Comparison of ENCODE assay signal across 22 mouse cellular contexts in the genomic region with DNA sequence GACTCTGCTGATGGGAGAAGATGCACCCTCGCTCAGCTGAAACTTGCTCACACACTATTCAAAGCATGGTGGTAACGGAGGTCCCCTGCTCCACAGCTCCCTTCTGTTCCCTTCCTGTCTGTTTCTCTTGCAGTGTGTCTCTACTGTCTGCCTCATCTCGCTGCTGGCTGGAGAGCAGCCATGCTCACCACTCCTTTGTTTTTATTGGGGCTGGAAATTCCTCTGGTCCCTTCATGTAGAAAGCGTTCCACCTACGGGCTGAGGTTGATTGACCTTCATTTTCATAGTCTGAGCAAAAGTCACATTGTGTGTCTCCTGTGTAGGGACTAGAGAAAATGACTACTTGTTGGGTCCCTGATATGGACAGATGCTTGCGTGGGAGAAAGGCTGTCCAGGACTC.
DNase-seq lines count a peak whose midpoint lies in the region; ATAC-seq and TF ChIP-seq lines count a peak whose summit lies in the region.
"Had no signal": no experiment of that assay in that cellular context is flagged by ENCODE, and none has a peak within 500 bp of the region (broad histone marks: within the 10 kb centered on the region; RNA-seq: fewer than 3 reads in every experiment).

No protein-coding gene starts in this region.

- peak overlapping the region; percentile 19; the same call in 1 of the 2 replicates for H3K9ac ChIP-seq in kidney, embryonic 16.5 days (replicated peaks; ENCODE audit: low read length)
- H3K9ac ChIP-seq in liver, embryonic 11.5 days (ENCODE audit: low read depth, low read length), result no peak overlapping the region
- H3K9ac ChIP-seq: heart, embryonic 15.5 days; hindbrain, embryonic 14.5 days; liver, postnatal 0 days; neural tube, embryonic 12.5 days had no signal

- peak; percentile 4 for DNase-seq in thymus, postnatal 4 days
- DNase-seq in thymus, adult 2 months, result no peak
- DNase-seq in kidney, adult 18-20 months, result peak; percentile 40
- DNase-seq in adrenal gland, postnatal 14 days, result no peak
- DNase-seq in liver, embryonic 11.5 days (ENCODE audit: low spot score), result no peak
- DNase-seq: adrenal gland, postnatal 25 days; cerebellum, adult 9-10 months; heart, postnatal 36 days; liver; liver, postnatal 0 days; lung, postnatal 14 days; midbrain, embryonic 14.5 days; retina, postnatal 1 day; thymus, adult 18-20 months had no signal

- H3K27ac ChIP-seq in thymus, adult 2 months (ENCODE audit: control insufficient read depth, insufficient read depth, low read length), result no peak overlapping the region
- peak overlapping the region; percentile 86 for H3K27ac ChIP-seq in kidney, embryonic 16.5 days (ENCODE audit: low read length)
- H3K27ac ChIP-seq in liver, embryonic 11.5 days (ENCODE audit: low read depth, low read length), result no peak overlapping the region
- H3K27ac ChIP-seq: heart, adult 2 months; heart, embryonic 15.5 days; hindbrain, embryonic 14.5 days; limb, embryonic 10.5 days; neural tube, embryonic 12.5 days had no signal

- TF ChIP-seq CTCF in thymus, adult 2 months (IDR thresholded peaks at IDR 0.05; ENCODE audit: borderline replicate concordance, control insufficient read depth, extremely low read depth, insufficient read depth, low read length, poor library complexity), result no peak

- peak; percentile 32 for ATAC-seq in kidney, embryonic 16.5 days (ENCODE audit: low FRiP score, low TSS enrichment)
- ATAC-seq in liver, embryonic 11.5 days (replicated peaks; ENCODE audit: low FRiP score), result no peak
- no peak for ATAC-seq in megakaryocyte-erythroid progenitor cell, adult 5-6 weeks (replicated peaks; ENCODE audit: low FRiP score, low TSS enrichment, poor library complexity, severe bottlenecking)
- ATAC-seq: forebrain, embryonic 14.5 days; liver, postnatal 0 days had no signal

- WGBS in thymus, adult 2 months, result 92% methylated on average over 6 of the region's 6 CpGs
- WGBS in kidney, embryonic 16.5 days, result 37% methylated on average over 6 of the region's 6 CpGs
- WGBS in liver, embryonic 11.5 days, result 82% methylated on average over 6 of the region's 6 CpGs

- no peak overlapping the region for H3K4me3 ChIP-seq in thymus, adult 2 months (ENCODE audit: control insufficient read depth, insufficient read depth, low read length)
- H3K4me3 ChIP-seq in kidney, embryonic 16.5 days (ENCODE audit: low read length), result no peak overlapping the region
- no peak overlapping the region for H3K4me3 ChIP-seq in liver, embryonic 11.5 days (ENCODE audit: low read depth, low read length)
- H3K4me3 ChIP-seq: heart, adult 2 months; heart, embryonic 15.5 days; limb, embryonic 10.5 days; neural tube, embryonic 12.5 days had no signal

- no peaks in the 10 kb centered on the region for H3K27me3 ChIP-seq in thymus, adult 2 months (ENCODE audit: control insufficient read depth, insufficient read depth, low read length)
- no peaks in the 10 kb centered on the region for H3K27me3 ChIP-seq in kidney, embryonic 16.5 days (ENCODE audit: insufficient read depth, low read length)
- no peaks in the 10 kb centered on the region for H3K27me3 ChIP-seq in liver, embryonic 11.5 days (replicated peaks; ENCODE audit: control insufficient read depth, insufficient read depth, low read length)
- H3K27me3 ChIP-seq: heart, embryonic 15.5 days; neural tube, embryonic 12.5 days had no signal

- no peaks in the 10 kb centered on the region for H3K36me3 ChIP-seq in thymus, adult 2 months (ENCODE audit: control insufficient read depth, insufficient read depth, low read length)
- H3K36me3 ChIP-seq in kidney, embryonic 16.5 days (ENCODE audit: insufficient read depth, low read length), result peaks cover 1% of the 10 kb centered on the region
- H3K36me3 ChIP-seq in liver, embryonic 11.5 days (ENCODE audit: control insufficient read depth, insufficient read depth, low read length), result no peaks in the 10 kb centered on the region
- H3K36me3 ChIP-seq: heart, embryonic 15.5 days had no signal

- no peaks in the 10 kb centered on the region for H3K9me3 ChIP-seq in kidney, embryonic 16.5 days (ENCODE audit: low read length)
- H3K9me3 ChIP-seq in liver, embryonic 11.5 days (ENCODE audit: control insufficient read depth, low read length), result no peaks in the 10 kb centered on the region
- H3K9me3 ChIP-seq: heart, embryonic 15.5 days; limb, embryonic 10.5 days; neural tube, embryonic 12.5 days had no signal

- no peak for TF ChIP-seq POLR2A in thymus, adult 2 months (IDR thresholded peaks at IDR 0.05; ENCODE audit: control insufficient read depth, extremely low read depth, insufficient read depth, low read length, poor library complexity)

- peaks cover 11% of the 10 kb centered on the region for H3K4me1 ChIP-seq in thymus, adult 2 months (replicated peaks; ENCODE audit: control insufficient read depth, insufficient read depth, low read length)
- peaks cover 76% of the 10 kb centered on the region for H3K4me1 ChIP-seq in kidney, embryonic 16.5 days (ENCODE audit: insufficient read depth, low read length)
- H3K4me1 ChIP-seq in liver, embryonic 11.5 days (replicated peaks; ENCODE audit: control insufficient read depth, insufficient read depth, low read length), result peaks cover 8% of the 10 kb centered on the region
- H3K4me1 ChIP-seq: limb, embryonic 10.5 days had no signal

- 0 out of 2 replicates have a peak overlapping the region, but pooled peaks have one; percentile 12 for H3K4me2 ChIP-seq in kidney, embryonic 16.5 days (replicated peaks; ENCODE audit: low read depth, low read length)
- H3K4me2 ChIP-seq in liver, embryonic 11.5 days, result no peak overlapping the region
- H3K4me2 ChIP-seq: heart, embryonic 15.5 days; hindbrain, embryonic 14.5 days; neural tube, embryonic 12.5 days had no signal

Comparison
In these comparisons a context has a peak if more than half of its experiments do, and no peak if none do; other contexts are left out.
1. DNase-seq: peak in thymus, postnatal 4 days (single experiment) and kidney, adult 18-20 months (single experiment); none in thymus, adult 2 months (single experiment), adrenal gland, postnatal 14 days (single experiment) and liver, embryonic 11.5 days (single experiment).